Mouse (Mus musculus): Measurements from ENCODE around the gene Cxcl10. TPM values are rescaled to one million over a fixed set of nuclear protein-coding genes. Genes with fewer than 3 reads are reported as not detected.
"Not testable (repeated sequence)": the region's sequence is repeated elsewhere in the genome, so short reads cannot be mapped to it uniquely, and the experiment has no call there.

Gene Cxcl10
- polyA plus RNA-seq, 1 experiment from 2014 or later, result not detected

GRCm38 (mm10) chr5:92363179-92363578 is 14.5 kb upstream of the Cxcl10 start:
- no peaks in the 10 kb centered on the region for H3K36me3 ChIP-seq (ENCODE audit: control insufficient read depth, insufficient read depth)
- 6% methylated on average over 4 of the region's 4 CpGs for WGBS

GRCm38 (mm10) chr5:92358767-92359455 is 10.2 kb upstream of the Cxcl10 start:
- H3K27me3 ChIP-seq (replicated peaks; ENCODE audit: control insufficient read depth, insufficient read depth, low read length), result no peaks in the 10 kb centered on the region
- H3K36me3 ChIP-seq (ENCODE audit: control insufficient read depth, insufficient read depth), result no peaks in the 10 kb centered on the region
- WGBS, result 76% methylated on average over 11 of the region's 11 CpGs
- no peak overlapping the region for H3K9ac ChIP-seq (replicated peaks; ENCODE audit: low read depth, low read length)
- ATAC-seq, result no peak
- no peak overlapping the region for H3K4me2 ChIP-seq (ENCODE audit: low read length)
- no peaks in the 10 kb centered on the region for H3K4me1 ChIP-seq (replicated peaks; ENCODE audit: control insufficient read depth, insufficient read depth, low read length)
- H3K9me3 ChIP-seq (ENCODE audit: control insufficient read depth, low read length), result no peaks in the 10 kb centered on the region
- H3K4me3 ChIP-seq (replicated peaks; ENCODE audit: low read length), result no peak overlapping the region
- H3K27ac ChIP-seq (ENCODE audit: low read length), result no peak overlapping the region

More at GRCm38 (mm10) chr5:92363179-92363578, 14.5 kb upstream of the Cxcl10 start:
- H3K9ac ChIP-seq (replicated peaks; ENCODE audit: low read depth, low read length), result no peak overlapping the region
- no peak for ATAC-seq
- no peak overlapping the region for H3K4me2 ChIP-seq (ENCODE audit: low read length)
- H3K9me3 ChIP-seq (ENCODE audit: control insufficient read depth, low read length), result no peaks in the 10 kb centered on the region
- no peaks in the 10 kb centered on the region for H3K27me3 ChIP-seq (replicated peaks; ENCODE audit: control insufficient read depth, insufficient read depth, low read length)
- H3K4me1 ChIP-seq (replicated peaks; ENCODE audit: control insufficient read depth, insufficient read depth, low read length), result no peaks in the 10 kb centered on the region
- H3K27ac ChIP-seq (ENCODE audit: low read length), result no peak overlapping the region
- no peak overlapping the region for H3K4me3 ChIP-seq (replicated peaks; ENCODE audit: low read length)

- ATAC-seq, result no peak
- Histone ChIP-seq H3K9me3 (ENCODE audit: control insufficient read depth, low read length) (no peaks in the 10 kb centered on the region), H3K4me3 (replicated peaks; ENCODE audit: low read length) (no peak overlapping the region), H3K4me1 (replicated peaks; ENCODE audit: control insufficient read depth, insufficient read depth, low read length) (no peaks in the 10 kb centered on the region), H3K27ac (ENCODE audit: low read length) (no peak overlapping the region), H3K36me3 (ENCODE audit: control insufficient read depth, insufficient read depth) (no peaks in the 10 kb centered on the region), H3K4me2 (ENCODE audit: low read length) (no peak overlapping the region), H3K9ac (replicated peaks; ENCODE audit: low read depth, low read length) (no peak overlapping the region), H3K27me3 (replicated peaks; ENCODE audit: control insufficient read depth, insufficient read depth, low read length) (no peaks in the 10 kb centered on the region)
- 62% methylated on average over 11 of the region's 12 CpGs for WGBS
Observed at GRCm38 (mm10) chr5:92358033-92358432, 9.3 kb upstream of the Cxcl10 start.

GRCm38 (mm10) chr5:92353517-92353916 is 4.8 kb upstream of the Cxcl10 start:
- 54% methylated on average over 11 of the region's 11 CpGs for WGBS
- no peak overlapping the region for H3K9ac ChIP-seq (replicated peaks; ENCODE audit: low read depth, low read length)
- no peaks in the 10 kb centered on the region for H3K9me3 ChIP-seq (ENCODE audit: control insufficient read depth, low read length)
- peaks cover 3% of the 10 kb centered on the region; the same call in 1 of the 2 replicates for H3K4me1 ChIP-seq (replicated peaks; ENCODE audit: control insufficient read depth, insufficient read depth, low read length)
- no peak overlapping the region for H3K27ac ChIP-seq (ENCODE audit: low read length)
- no peaks in the 10 kb centered on the region for H3K36me3 ChIP-seq (ENCODE audit: control insufficient read depth, insufficient read depth)
- ATAC-seq, result no peak
- H3K4me2 ChIP-seq (ENCODE audit: low read length), result peak overlapping the region; percentile 22
- H3K4me3 ChIP-seq (replicated peaks; ENCODE audit: low read length), result no peak overlapping the region
- H3K27me3 ChIP-seq (replicated peaks; ENCODE audit: control insufficient read depth, insufficient read depth, low read length), result no peaks in the 10 kb centered on the region

- not testable (repeated sequence) for H3K4me3 ChIP-seq (replicated peaks; ENCODE audit: low read length); H3K27me3 ChIP-seq (replicated peaks; ENCODE audit: control insufficient read depth, insufficient read depth, low read length); H3K9ac ChIP-seq (replicated peaks; ENCODE audit: low read depth, low read length); H3K27ac ChIP-seq (ENCODE audit: low read length); H3K4me2 ChIP-seq (ENCODE audit: low read length); H3K4me1 ChIP-seq (replicated peaks; ENCODE audit: control insufficient read depth, insufficient read depth, low read length); H3K9me3 ChIP-seq (ENCODE audit: control insufficient read depth, low read length); ATAC-seq; H3K36me3 ChIP-seq (ENCODE audit: control insufficient read depth, insufficient read depth)
- 79% methylated on average over 4 of the region's 4 CpGs for WGBS
Observed at GRCm38 (mm10) chr5:92352716-92353115, 4.0 kb upstream of the Cxcl10 start.

GRCm38 (mm10) chr5:92349731-92350130 is 1.0 kb upstream of the Cxcl10 start:
- WGBS, result 87% methylated on average over 7 of the region's 7 CpGs
- H3K4me1 ChIP-seq (replicated peaks; ENCODE audit: control insufficient read depth, insufficient read depth, low read length), result peaks cover 3% of the 10 kb centered on the region; the same call in 1 of the 2 replicates

GRCm38 (mm10) chr5:92345006-92345405 is 3.7 kb downstream of the Cxcl10 start:
- no peak overlapping the region for H3K4me3 ChIP-seq (replicated peaks; ENCODE audit: low read length)

More at GRCm38 (mm10) chr5:92349731-92350130, 1.0 kb upstream of the Cxcl10 start:
- Histone ChIP-seq H3K9me3 (ENCODE audit: control insufficient read depth, low read length) (no peaks in the 10 kb centered on the region), H3K4me2 (ENCODE audit: low read length) (no peak overlapping the region), H3K9ac (replicated peaks; ENCODE audit: low read depth, low read length) (no peak overlapping the region), H3K27ac (ENCODE audit: low read length) (no peak overlapping the region), H3K27me3 (replicated peaks; ENCODE audit: control insufficient read depth, insufficient read depth, low read length) (no peaks in the 10 kb centered on the region), H3K4me3 (replicated peaks; ENCODE audit: low read length) (no peak overlapping the region), H3K36me3 (ENCODE audit: control insufficient read depth, insufficient read depth) (no peaks in the 10 kb centered on the region)
- ATAC-seq, result no peak

GRCm38 (mm10) chr5:92340606-92341005 is 8.1 kb downstream of the Cxcl10 start:
- no peak for ATAC-seq
- no peaks in the 10 kb centered on the region for H3K27me3 ChIP-seq (replicated peaks; ENCODE audit: control insufficient read depth, insufficient read depth, low read length)
- H3K4me2 ChIP-seq (ENCODE audit: low read length), result no peak overlapping the region
- H3K4me1 ChIP-seq (replicated peaks; ENCODE audit: control insufficient read depth, insufficient read depth, low read length), result no peaks in the 10 kb centered on the region
- H3K4me3 ChIP-seq (replicated peaks; ENCODE audit: low read length), result no peak overlapping the region
- no peak overlapping the region for H3K27ac ChIP-seq (ENCODE audit: low read length)
- H3K9ac ChIP-seq (replicated peaks; ENCODE audit: low read depth, low read length), result no peak overlapping the region
- no peaks in the 10 kb centered on the region for H3K36me3 ChIP-seq (ENCODE audit: control insufficient read depth, insufficient read depth)
- no peaks in the 10 kb centered on the region for H3K9me3 ChIP-seq (ENCODE audit: control insufficient read depth, low read length)
- 73% methylated on average over 4 of the region's 4 CpGs for WGBS

More at GRCm38 (mm10) chr5:92345006-92345405, 3.7 kb downstream of the Cxcl10 start:
- H3K4me2 ChIP-seq (ENCODE audit: low read length), result no peak overlapping the region
- no peaks in the 10 kb centered on the region for H3K36me3 ChIP-seq (ENCODE audit: control insufficient read depth, insufficient read depth)
- peaks cover 3% of the 10 kb centered on the region; the same call in 1 of the 2 replicates for H3K4me1 ChIP-seq (replicated peaks; ENCODE audit: control insufficient read depth, insufficient read depth, low read length)
- WGBS, result 88% methylated on average over 8 of the region's 8 CpGs
- no peak overlapping the region for H3K9ac ChIP-seq (replicated peaks; ENCODE audit: low read depth, low read length)
- no peak overlapping the region for H3K27ac ChIP-seq (ENCODE audit: low read length)
- no peak for ATAC-seq
- no peaks in the 10 kb centered on the region for H3K27me3 ChIP-seq (replicated peaks; ENCODE audit: control insufficient read depth, insufficient read depth, low read length)
- H3K9me3 ChIP-seq (ENCODE audit: control insufficient read depth, low read length), result no peaks in the 10 kb centered on the region

- 86% methylated on average over 3 of the region's 3 CpGs for WGBS
- no peak overlapping the region for H3K4me3 ChIP-seq (replicated peaks; ENCODE audit: low read length)
- ATAC-seq, result no peak
Observed at GRCm38 (mm10) chr5:92336743-92337142, 11.9 kb downstream of the Cxcl10 start.

More at GRCm38 (mm10) chr5:92336743-92337142, 11.9 kb downstream of the Cxcl10 start:
- peaks cover 8% of the 10 kb centered on the region; the same call in 1 of the 2 replicates for H3K4me1 ChIP-seq (replicated peaks; ENCODE audit: control insufficient read depth, insufficient read depth, low read length)
- H3K4me2 ChIP-seq (ENCODE audit: low read length), result no peak overlapping the region
- H3K36me3 ChIP-seq (ENCODE audit: control insufficient read depth, insufficient read depth), result no peaks in the 10 kb centered on the region
- no peak overlapping the region for H3K27ac ChIP-seq (ENCODE audit: low read length)
- H3K27me3 ChIP-seq (replicated peaks; ENCODE audit: control insufficient read depth, insufficient read depth, low read length), result no peaks in the 10 kb centered on the region
- no peak overlapping the region for H3K9ac ChIP-seq (replicated peaks; ENCODE audit: low read depth, low read length)
- no peaks in the 10 kb centered on the region for H3K9me3 ChIP-seq (ENCODE audit: control insufficient read depth, low read length)
